Mouse (Mus musculus): Measurements from ENCODE around the gene Tlr5.

Tlr5 gene

GRCm38 (mm10) chr1:182990092-182990762, 35.6 kb downstream of the Tlr5 start:
- DNase-seq (ENCODE audit: low spot score), result no peak

GRCm38 (mm10) chr1:182991002-182991778, 36.6 kb downstream of the Tlr5 start:
- DNase-seq (ENCODE audit: low spot score), result peak; percentile 72

All from T-cell, adult 2 months (primary cell).